Mouse (Mus musculus): ENCODE data around the gene Gm10073.

DNA sequence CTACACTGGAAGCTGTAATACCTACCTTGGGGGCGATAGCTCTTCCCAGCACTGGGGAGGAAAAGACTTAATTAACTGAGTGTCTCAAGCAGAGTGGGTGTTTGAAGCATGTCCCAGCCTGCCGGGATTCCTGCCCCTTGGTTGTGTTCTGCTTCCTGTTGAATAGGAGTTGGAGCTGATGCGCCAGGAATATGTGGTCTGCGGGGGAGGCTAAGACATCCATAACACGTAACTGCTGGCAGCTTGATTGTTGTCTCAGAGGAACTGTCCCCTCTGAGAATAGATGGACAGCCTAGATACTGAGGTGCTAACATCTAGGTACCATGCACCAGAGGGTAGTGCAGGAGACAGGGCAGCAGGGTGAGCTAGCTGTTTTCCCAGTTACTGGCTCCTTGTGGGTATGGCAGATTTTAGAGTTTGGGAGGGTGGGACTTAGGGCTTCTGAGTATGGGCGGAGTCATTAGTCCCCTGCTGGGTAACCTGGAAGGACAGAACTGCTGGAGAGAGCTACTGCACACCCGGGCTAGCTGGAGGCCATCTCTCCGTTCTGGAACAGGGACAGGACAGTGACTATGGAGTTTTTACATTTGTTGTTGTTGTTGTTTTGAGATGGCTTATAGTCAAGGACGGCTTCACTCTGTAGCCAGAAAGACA lies 44.5 kb downstream of the Gm10073 start:
- TF ChIP-seq CTCF (IDR thresholded peaks at IDR 0.05; ENCODE audit: insufficient read depth, low read length): no peak
- TF ChIP-seq POLR2A (IDR thresholded peaks at IDR 0.05; ENCODE audit: borderline replicate concordance, extremely low read depth, low read depth, low read length): no peak

Measured in lung, adult 2 months (tissue).